9 mouse cellular contexts compared by ENCODE assay signal in the genomic region with DNA sequence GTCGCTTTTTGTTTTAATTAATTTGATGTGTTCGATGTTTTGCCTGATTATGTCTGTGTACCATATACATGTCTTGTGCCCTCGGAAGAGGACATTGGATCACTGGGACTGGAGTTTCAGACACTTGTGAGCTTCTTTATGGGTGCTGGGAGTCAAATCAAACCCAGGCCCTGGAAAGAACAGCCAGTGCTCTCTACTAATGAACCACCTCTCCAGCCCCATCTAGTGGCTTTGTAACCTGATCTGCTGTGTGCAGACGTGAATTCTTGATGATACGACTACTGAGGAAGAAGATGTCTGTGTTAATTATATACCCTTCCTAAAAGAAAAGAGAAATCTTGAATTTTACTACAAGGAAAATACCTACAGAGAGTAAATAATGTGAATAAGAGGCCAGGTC. TPM values are rescaled to one million over a fixed set of nuclear protein-coding genes. Genes with fewer than 3 reads are reported as not detected.
A peak's percentile ranks its signal among the peaks of the same experiment; 100 is the strongest.
DNase-seq lines count a peak whose midpoint lies in the region; ATAC-seq and TF ChIP-seq lines count a peak whose summit lies in the region.
"Had no signal": no experiment of that assay in that cellular context is flagged by ENCODE, and none has a peak within 500 bp of the region (broad histone marks: within the 10 kb centered on the region; RNA-seq: fewer than 3 reads in every experiment).

No protein-coding gene starts in this region.

- TF ChIP-seq CTCF in liver, embryonic 14.5 days (IDR thresholded peaks at IDR 0.05; ENCODE audit: low read depth): peak; percentile 49

- peak; percentile 50 to 56 for DNase-seq in cerebellum, postnatal 10 days
- no peak for DNase-seq in cerebellum, adult 11 months
- no peak for DNase-seq in liver, embryonic 14.5 days (ENCODE audit: low read depth in 3 of 3, low spot score in 3 of 3)
- peak; percentile 18 for DNase-seq in mesoderm, embryonic 11.5 days (ENCODE audit: low read depth, low spot score)
- no peak for DNase-seq in frontal cortex, postnatal 36 days (ENCODE audit: low spot score in 2 of 2)
- DNase-seq in layer of hippocampus, adult 9-10 months (ENCODE audit: low spot score): no peak
- DNase-seq: liver, embryonic 13.5 days had no signal

- no peaks in the 10 kb centered on the region for H3K27me3 ChIP-seq in liver, embryonic 14.5 days (ENCODE audit: control insufficient read depth, insufficient read depth, low read length)
- H3K27me3 ChIP-seq in liver, embryonic 12.5 days (replicated peaks): no peaks in the 10 kb centered on the region
- H3K27me3 ChIP-seq: liver, embryonic 13.5 days had no signal

- no peak overlapping the region for H3K27ac ChIP-seq in liver, embryonic 14.5 days
- H3K27ac ChIP-seq in liver, embryonic 12.5 days: no peak overlapping the region
- H3K27ac ChIP-seq: liver, embryonic 13.5 days had no signal

- no peaks in the 10 kb centered on the region; a peak in 1 of 4 replicates for H3K4me1 ChIP-seq in liver, embryonic 14.5 days (replicated peaks; ENCODE audit: control insufficient read depth in 2 of 2, insufficient read depth in 2 of 2, low read length in 1 of 2)
- H3K4me1 ChIP-seq in liver, embryonic 12.5 days: peaks cover 8% of the 10 kb centered on the region

- 80% methylated on average over 5 of the region's 5 CpGs for WGBS in liver, embryonic 14.5 days (ENCODE audit: insufficient replicate concordance)
- WGBS in liver, embryonic 12.5 days (ENCODE audit: insufficient replicate concordance): 80% methylated on average over 5 of the region's 5 CpGs

- H3K9ac ChIP-seq in liver, embryonic 14.5 days (replicated peaks): no peak overlapping the region
- no peak overlapping the region for H3K9ac ChIP-seq in liver, embryonic 12.5 days
- H3K9ac ChIP-seq: liver, embryonic 13.5 days had no signal

- H3K4me2 ChIP-seq in liver, embryonic 14.5 days (ENCODE audit: low read depth): no peak overlapping the region
- no peak overlapping the region for H3K4me2 ChIP-seq in liver, embryonic 12.5 days
- H3K4me2 ChIP-seq: liver, embryonic 13.5 days had no signal

- ATAC-seq in liver, embryonic 14.5 days (ENCODE audit: insufficient read depth): no peak
- no peak for ATAC-seq in liver, embryonic 12.5 days
- ATAC-seq in activated CD4-positive, CD25-positive, alpha-beta regulatory T cell, adult 4 months: peak; percentile 40

- TF ChIP-seq EP300 in liver, embryonic 14.5 days (IDR thresholded peaks at IDR 0.05; ENCODE audit: low read depth): no peak

- no peak overlapping the region for H3K4me3 ChIP-seq in liver, embryonic 14.5 days (ENCODE audit: insufficient read depth in 1 of 2, low read depth in 2 of 2, low read length in 2 of 2)
- no peak overlapping the region for H3K4me3 ChIP-seq in liver, embryonic 12.5 days
- H3K4me3 ChIP-seq: liver, embryonic 13.5 days had no signal

- H3K9me3 ChIP-seq in liver, embryonic 14.5 days (ENCODE audit: control insufficient read depth, low read length): no peaks in the 10 kb centered on the region
- no peaks in the 10 kb centered on the region; the same call in 1 of the 2 replicates for H3K9me3 ChIP-seq in liver, embryonic 12.5 days (replicated peaks)

- H3K36me3 ChIP-seq in liver, embryonic 14.5 days (replicated peaks; ENCODE audit: control insufficient read depth, insufficient read depth, low read depth): peaks cover 12% of the 10 kb centered on the region
- peaks cover 35% of the 10 kb centered on the region for H3K36me3 ChIP-seq in liver, embryonic 12.5 days

RNA-seq across cellular contexts. Expression of a gene that starts 18.0 kb away (rescaled TPM):
- 10.2 TPM in 2 replicates for polyA plus RNA-seq in liver, embryonic 14.5 days (2012; rRNA removed)
- 2.6 and 2.7 TPM in 2 replicates for polyA plus RNA-seq in liver, embryonic 14.5 days (2014; fragmentation: Nextera tagmentation; extraction: Ambion mirVana)
- 5.0 and 5.8 TPM in 2 replicates for polyA plus RNA-seq in liver, embryonic 12.5 days (2016; fragmentation: Nextera tagmentation; extraction: Ambion mirVana)
- polyA plus RNA-seq in activated CD4-positive, CD25-positive, alpha-beta regulatory T cell, adult 4 months (2017; shearing (Covaris generic)): 10 to 100 TPM; 30.0 to 31.5 TPM

Comparison
In these comparisons a context has a peak if more than half of its experiments do, and no peak if none do; other contexts are left out.
1. DNase-seq: peak in cerebellum, postnatal 10 days (2 of 2) and mesoderm, embryonic 11.5 days (single experiment); none in cerebellum, adult 11 months (single experiment), liver, embryonic 14.5 days (0 of 3), frontal cortex, postnatal 36 days (0 of 2) and layer of hippocampus, adult 9-10 months (single experiment).